Mouse (Mus musculus) liver, adult 2 months (tissue): ENCODE results near the gene Fam166b.

Source experiments
- CTCF ChIP-seq: fragments of 200-500 bp; IDR thresholded peaks from 2 replicates; pipeline ENCODE4 v1.5.1; 2011; ENCODE audit warnings: low read depth, low read length, control low read depth
- POLR2A ChIP-seq: fragments of 200-500 bp; IDR thresholded peaks from 2 replicates; pipeline ENCODE4 v1.6.1; 2011; ENCODE audit warnings: low read length, control low read depth; ENCODE audit not compliant: insufficient read depth; ENCODE audit errors: extremely low read depth

DNA sequence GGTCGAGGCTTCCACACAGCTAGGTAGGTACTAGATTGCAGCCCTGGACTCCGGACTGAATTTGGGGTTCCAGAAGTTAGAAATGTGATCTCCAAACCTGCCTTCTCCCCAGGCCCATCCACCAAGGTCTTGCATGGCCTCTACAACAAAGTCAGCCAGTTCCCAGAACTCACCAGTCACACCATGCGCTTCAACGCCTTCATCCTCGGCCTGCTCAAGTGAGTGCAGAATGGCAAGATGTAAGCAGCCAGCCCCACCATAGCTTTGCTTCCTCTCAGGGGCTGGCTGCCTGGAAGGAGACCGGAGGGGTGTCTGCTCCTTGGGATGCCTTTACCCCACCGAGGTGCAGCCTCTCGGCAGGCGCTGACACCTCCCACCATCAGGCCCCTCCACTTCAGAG lies 4.9 kb downstream of the Fam166b start:
- TF ChIP-seq CTCF, result no peak
- TF ChIP-seq POLR2A, result no peak
